Mouse (Mus musculus) B cell, adult 2 months (primary cell): ENCODE results near the gene Reg3g.
"Not testable (repeated sequence)": the region's sequence is repeated elsewhere in the genome, so short reads cannot be mapped to it uniquely, and the experiment has no call there.

Experiments
- DNase-seq, 2 experiments: peaks; one replicate each; pipeline ENCODE4 v3.0.0; 2022

The Reg3g gene

GRCm38 (mm10) chr6:78468772-78469171 lies at the start of gene Reg3g:
TSS of gene Reg3g (minus strand) at chr6:78468872.
- DNase-seq: no peak

- DNase-seq: no peak
These were observed 47.2 kb upstream of the Reg3g start for GRCm38 (mm10) chr6:78515777-78516446.

GRCm38 (mm10) chr6:78512833-78513232 lies 44.2 kb upstream of the Reg3g start:
- DNase-seq: no peak

- no peak for DNase-seq
These were observed 41.7 kb upstream of the Reg3g start for GRCm38 (mm10) chr6:78510173-78510900.

- no peak for DNase-seq
These were observed 37.1 kb upstream of the Reg3g start for GRCm38 (mm10) chr6:78505745-78506144.

GRCm38 (mm10) chr6:78494633-78495032 lies 26.0 kb upstream of the Reg3g start:
- DNase-seq: no peak

- no peak for DNase-seq
These were observed 615 bp upstream of the Reg3g start for GRCm38 (mm10) chr6:78469287-78469686.

- no peak for DNase-seq
These were observed 5.4 kb downstream of the Reg3g start for GRCm38 (mm10) chr6:78463266-78463665.

- DNase-seq: no peak
These were observed 6.3 kb downstream of the Reg3g start for GRCm38 (mm10) chr6:78462360-78462759.

GRCm38 (mm10) chr6:78460191-78460825 lies 8.4 kb downstream of the Reg3g start:
- no peak for DNase-seq

- no peak for DNase-seq
These were observed 15.9 kb downstream of the Reg3g start for GRCm38 (mm10) chr6:78452804-78453203.

GRCm38 (mm10) chr6:78448409-78448808 lies 20.3 kb downstream of the Reg3g start:
- DNase-seq: no peak

- no peak for DNase-seq
These were observed 21.5 kb downstream of the Reg3g start for GRCm38 (mm10) chr6:78447202-78447601.

- no peak for DNase-seq
These were observed 43.2 kb downstream of the Reg3g start for GRCm38 (mm10) chr6:78425497-78425896.

GRCm38 (mm10) chr6:78422411-78422810 lies 46.3 kb downstream of the Reg3g start, which contains the start of gene Reg1:
TSS of gene Reg1 (plus strand) at chr6:78422711.
- DNase-seq: not testable (repeated sequence)
